Mouse (Mus musculus): ENCODE measurements around the gene Gm21981.

DNA sequence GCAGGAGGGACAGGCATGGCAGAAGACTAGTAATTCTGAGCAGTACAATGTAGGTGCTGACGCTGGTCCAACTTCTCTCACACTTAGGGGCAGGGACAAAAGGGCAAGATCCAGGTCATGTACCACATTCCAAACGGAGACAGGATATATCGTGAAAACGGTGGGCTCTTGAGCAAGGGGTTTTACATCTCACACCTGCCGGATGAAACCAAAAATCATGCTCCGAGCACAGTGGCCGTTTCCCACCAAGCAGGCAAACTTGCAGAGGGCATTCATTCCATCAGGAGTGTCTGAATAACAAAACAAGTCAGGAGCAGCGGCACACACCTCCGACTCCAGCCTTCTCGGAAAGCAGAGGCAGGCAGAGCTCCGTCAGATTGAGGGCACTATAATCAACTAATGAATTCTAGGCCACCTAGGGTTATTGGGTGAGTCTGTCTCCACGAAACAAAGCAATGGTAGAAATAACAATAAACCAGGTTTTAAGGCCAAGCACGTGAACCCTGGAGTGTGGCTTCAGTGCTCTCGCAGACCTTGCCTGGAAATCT lies 41.4 kb upstream of the Gm21981 start:
- TF ChIP-seq TAL1 (IDR thresholded peaks at IDR 0.05; ENCODE audit: low read length) (no peak), GATA1 (IDR thresholded peaks at IDR 0.05; ENCODE audit: low read length) (no peak)

Measured in erythroblast, embryonic 14.5 days (primary cell).